Mouse (Mus musculus): ENCODE results near the gene BC049762.

DNA sequence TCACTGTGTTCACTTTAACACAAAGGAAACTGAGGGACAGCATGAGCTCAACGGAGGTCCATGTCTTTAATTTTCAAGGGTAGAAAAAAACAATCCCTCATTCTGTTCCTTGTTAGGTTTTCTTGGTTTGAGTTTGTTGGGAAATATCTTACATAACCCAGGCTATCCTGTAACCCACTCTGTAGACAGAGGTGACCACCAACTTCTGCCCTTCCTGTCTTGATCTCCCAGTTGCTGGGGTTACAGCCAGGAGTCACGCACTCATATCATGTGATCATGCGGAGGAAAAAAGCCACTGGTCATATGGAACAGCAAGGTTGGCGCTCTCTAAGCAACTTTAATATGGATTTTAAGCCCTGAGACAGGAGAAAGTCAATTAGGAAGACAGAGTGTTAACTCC is 5.8 kb downstream of the BC049762 start:
- no peak for TF ChIP-seq CTCF (IDR thresholded peaks at IDR 0.05; ENCODE audit: extremely low read depth, insufficient read length, insufficient replicate concordance, low read depth, low read length)
- no peak for TF ChIP-seq POLR2A (IDR thresholded peaks at IDR 0.05; ENCODE audit: low read depth, low read length)

Measured in small intestine, adult 2 months (tissue).